Mouse (Mus musculus) heart, embryonic 14.5 days (tissue): Measurements from ENCODE around the gene Trappc3l. TPM values are rescaled to one million over a fixed set of nuclear protein-coding genes. Genes with fewer than 3 reads are reported as not detected.

Experiments used
- ATAC-seq: fragments of 200-750 bp; cut with Nextera tagmentation; 2 replicates; pipeline ENCODE4 v1.8.0; 2017; ENCODE audit warnings: low read depth, moderate TSS enrichment; ENCODE audit not compliant: insufficient number of reproducible peaks, insufficient read depth, low FRiP score
- H3K27ac ChIP-seq, 2 experiments: fragments of 200-500 bp in 1 of 2; fragments of 300-500 bp in 1 of 2; sonication (generic) in 1 of 2; replicated peaks in 1 of 2; 2 replicates each; pipeline ENCODE4 v1.5.1; 2012 to 2014; ENCODE audit warnings: low read depth in 2 of 2, low read length in 2 of 2, control low read depth in 1 of 2, mild to moderate bottlenecking in 1 of 2, mixed read lengths in 1 of 2; ENCODE audit not compliant: control insufficient read depth in 1 of 2, insufficient read depth in 1 of 2
- H3K27me3 ChIP-seq: fragments of 300-500 bp; sonication (generic); 2 replicates; pipeline ENCODE4 v1.6.1; 2014; ENCODE audit warnings: mild to moderate bottlenecking, low read length, control low read depth; ENCODE audit not compliant: control insufficient read depth, insufficient read depth
- H3K36me3 ChIP-seq: fragments of 300-500 bp; sonication (generic); 2 replicates; pipeline ENCODE4 v1.6.1; 2014; ENCODE audit warnings: mild to moderate bottlenecking, control low read depth, low read length, mixed read lengths; ENCODE audit not compliant: control insufficient read depth, insufficient read depth
- H3K4me1 ChIP-seq, 2 experiments: fragments of 200-500 bp in 1 of 2; fragments of 300-500 bp in 1 of 2; sonication (generic) in 1 of 2; 2 replicates each; pipeline ENCODE4 v1.6.1; 2012 to 2014; ENCODE audit warnings: low read length in 2 of 2, control low read depth in 1 of 2, mixed read lengths in 1 of 2; ENCODE audit not compliant: control insufficient read depth in 2 of 2, insufficient read depth in 2 of 2
- H3K4me2 ChIP-seq: fragments of 300-500 bp; sonication (generic); 2 replicates; pipeline ENCODE4 v1.6.1; 2014; ENCODE audit warnings: mild to moderate bottlenecking, low read length
- H3K4me3 ChIP-seq, 2 experiments: fragments of 200-500 bp in 1 of 2; fragments of 300-500 bp in 1 of 2; sonication (generic) in 1 of 2; 2 replicates each; pipeline ENCODE4 v1.5.1; 2012 to 2014; ENCODE audit warnings: low read length in 2 of 2, mild to moderate bottlenecking in 2 of 2, control low read depth in 1 of 2, low read depth in 1 of 2, moderate library complexity in 1 of 2; ENCODE audit not compliant: control insufficient read depth in 1 of 2, insufficient read depth in 1 of 2
- H3K9ac ChIP-seq: fragments of 300-500 bp; sonication (generic); 2 replicates; pipeline ENCODE4 v1.6.1; 2014; ENCODE audit warnings: mild to moderate bottlenecking, low read length
- H3K9me3 ChIP-seq: fragments of 300-500 bp; sonication (generic); 2 replicates; pipeline ENCODE4 v1.6.1; 2016; ENCODE audit warnings: low read length, control low read depth; ENCODE audit not compliant: control insufficient read depth
- WGBS: fragments of 180-500 bp; shearing (Covaris S2); extraction: QIAGEN DNeasy Blood & Tissue Kit; methylation state at CpG from one replicate; pipeline ENCODE4 v1.1.7; 2014; 5-methylcytosine and 5-hydroxymethylcytosine counted together
- polyA plus RNA-seq: library from polyadenylated mRNA; unstranded; fragments of >200 nt; fragmentation: Nextera tagmentation; extraction: Ambion mirVana; gene quantifications from 2 replicates; pipeline ENCODE4 v1.2.1, GENCODE M21; 2014

Trappc3l gene
- polyA plus RNA-seq, 1 experiment from 2014 or later, result not detected

DNA sequence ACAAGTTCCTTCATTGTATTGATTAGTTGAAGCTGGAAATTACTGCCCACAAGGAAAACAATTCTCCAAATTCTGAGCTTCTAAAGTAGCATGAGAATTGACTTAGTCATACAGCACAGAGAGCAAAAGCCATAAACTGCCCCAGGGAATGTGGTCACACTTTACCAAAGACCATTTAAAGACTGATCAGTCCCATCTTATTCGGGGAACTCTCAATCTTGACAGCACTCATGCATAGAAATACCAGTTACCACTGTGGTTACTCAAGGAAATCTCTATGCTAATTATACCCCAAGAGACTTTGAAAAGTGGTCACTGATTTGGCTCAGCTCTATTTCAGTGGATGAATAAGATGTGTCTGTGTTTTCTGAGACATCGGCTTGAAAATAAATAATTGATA is 57.8 kb downstream of the Trappc3l start:
- H3K4me3 ChIP-seq, result peak overlapping the region in 1 of 2 experiments; percentile 47; a peak in 2 of 4 replicates
- H3K4me2 ChIP-seq, result peak overlapping the region; percentile 75
- H3K36me3 ChIP-seq, result no peaks in the 10 kb centered on the region

GRCm38 (mm10) chr10:34095964-34096363 is 58.6 kb downstream of the Trappc3l start:
- Histone ChIP-seq H3K27ac (peak overlapping the region; percentile 36 to 74), H3K9ac (peak overlapping the region; percentile 77), H3K9me3 (no peaks in the 10 kb centered on the region), H3K36me3 (no peaks in the 10 kb centered on the region), H3K27me3 (no peaks in the 10 kb centered on the region), H3K4me3 (peak overlapping the region; percentile 43 to 47), H3K4me1 (peaks cover 4 to 6% of the 10 kb centered on the region in 2 experiments; a peak in 2 of 4 replicates), H3K4me2 (peak overlapping the region; percentile 75)
- WGBS, result 34% methylated on average over 12 of the region's 12 CpGs
- ATAC-seq, result no peak

More for the DNA sequence above, 57.8 kb downstream of the Trappc3l start:
- Histone ChIP-seq H3K9me3 (no peaks in the 10 kb centered on the region), H3K27ac (no peak overlapping the region), H3K9ac (no peak overlapping the region), H3K4me1 (peaks cover 4 to 6% of the 10 kb centered on the region in 2 experiments; a peak in 2 of 4 replicates), H3K27me3 (no peaks in the 10 kb centered on the region)
- no peak for ATAC-seq
- 69% methylated on average over 2 of the region's 2 CpGs for WGBS

DNA sequence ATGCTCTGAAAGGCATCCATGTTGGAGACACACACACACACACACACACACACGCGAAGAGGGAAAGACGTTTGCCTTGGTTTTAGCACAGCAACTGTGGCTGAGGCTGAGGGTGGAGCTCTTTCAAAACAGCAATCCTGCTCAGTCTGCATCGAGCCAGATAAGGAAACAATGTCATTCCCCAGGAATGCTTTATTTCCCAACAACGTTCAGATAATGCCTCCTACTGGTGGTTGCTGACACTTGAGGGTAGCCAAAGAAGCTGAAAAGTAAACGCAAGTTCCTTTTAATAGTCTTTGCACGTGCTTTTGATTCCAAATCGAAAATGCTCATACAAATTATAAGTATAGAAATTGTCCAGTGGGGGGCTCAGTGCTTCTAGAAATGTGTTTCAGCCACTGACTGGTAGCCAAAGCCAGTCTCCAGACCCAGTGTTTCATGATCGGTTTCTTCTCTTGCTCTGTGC is 59.1 kb downstream of the Trappc3l start, which contains the start of gene Calhm5:
Gene Calhm5 (minus strand): TSS at position 102 of the 466 bp plus-strand sequence.
- peaks cover 4 to 6% of the 10 kb centered on the region in 2 experiments; a peak in 2 of 4 replicates for H3K4me1 ChIP-seq
- no peaks in the 10 kb centered on the region for H3K27me3 ChIP-seq
- no peaks in the 10 kb centered on the region for H3K9me3 ChIP-seq
- H3K4me2 ChIP-seq, result peak within 1 kb of the TSS; percentile 75
- no peaks in the 10 kb centered on the region for H3K36me3 ChIP-seq
- peak within 1 kb of the TSS; percentile 36 to 74 for H3K27ac ChIP-seq
- peak within 1 kb of the TSS; percentile 43 to 47 for H3K4me3 ChIP-seq
- 9% methylated on average over 9 of the region's 9 CpGs for WGBS
- H3K9ac ChIP-seq, result peak within 1 kb of the TSS; percentile 77
- peak; percentile 83; the same call in 1 of the 2 replicates for ATAC-seq

DNA sequence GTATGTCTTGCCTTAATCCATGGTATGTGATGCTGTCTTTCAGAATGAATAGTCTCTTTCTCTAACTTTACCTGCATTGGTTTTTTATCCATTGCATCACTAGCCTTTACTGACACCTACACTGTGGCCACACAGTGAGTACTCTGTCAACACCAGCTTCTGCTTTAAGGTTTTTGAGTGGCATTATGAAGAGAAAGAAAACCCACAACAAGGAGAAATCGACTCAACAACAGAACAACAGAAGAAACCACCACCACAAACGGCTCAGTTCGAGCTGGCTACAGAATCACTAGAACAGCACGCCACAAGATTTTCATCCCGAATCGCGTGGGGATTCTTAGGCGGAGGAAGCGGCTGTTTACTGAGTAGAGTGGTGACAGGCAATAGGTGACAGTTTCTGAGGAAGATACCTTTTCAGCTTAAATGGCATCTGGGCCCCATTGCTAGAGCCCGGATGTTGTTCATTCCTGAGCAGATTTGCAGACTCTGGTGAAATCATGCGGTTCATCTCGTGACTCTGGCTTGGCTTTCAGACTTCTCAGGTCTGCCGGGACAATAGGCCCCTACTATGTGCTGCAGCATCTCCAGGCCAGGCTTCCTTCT is 73.6 kb downstream of the Trappc3l start:
- Histone ChIP-seq H3K9me3 (no peaks in the 10 kb centered on the region), H3K27ac (no peak overlapping the region), H3K9ac (no peak overlapping the region), H3K4me2 (no peak overlapping the region), H3K27me3 (no peaks in the 10 kb centered on the region), H3K36me3 (no peaks in the 10 kb centered on the region), H3K4me1 (no peaks in the 10 kb centered on the region), H3K4me3 (no peak overlapping the region)
- ATAC-seq, result no peak
- 76% methylated on average over 13 of the region's 13 CpGs for WGBS

DNA sequence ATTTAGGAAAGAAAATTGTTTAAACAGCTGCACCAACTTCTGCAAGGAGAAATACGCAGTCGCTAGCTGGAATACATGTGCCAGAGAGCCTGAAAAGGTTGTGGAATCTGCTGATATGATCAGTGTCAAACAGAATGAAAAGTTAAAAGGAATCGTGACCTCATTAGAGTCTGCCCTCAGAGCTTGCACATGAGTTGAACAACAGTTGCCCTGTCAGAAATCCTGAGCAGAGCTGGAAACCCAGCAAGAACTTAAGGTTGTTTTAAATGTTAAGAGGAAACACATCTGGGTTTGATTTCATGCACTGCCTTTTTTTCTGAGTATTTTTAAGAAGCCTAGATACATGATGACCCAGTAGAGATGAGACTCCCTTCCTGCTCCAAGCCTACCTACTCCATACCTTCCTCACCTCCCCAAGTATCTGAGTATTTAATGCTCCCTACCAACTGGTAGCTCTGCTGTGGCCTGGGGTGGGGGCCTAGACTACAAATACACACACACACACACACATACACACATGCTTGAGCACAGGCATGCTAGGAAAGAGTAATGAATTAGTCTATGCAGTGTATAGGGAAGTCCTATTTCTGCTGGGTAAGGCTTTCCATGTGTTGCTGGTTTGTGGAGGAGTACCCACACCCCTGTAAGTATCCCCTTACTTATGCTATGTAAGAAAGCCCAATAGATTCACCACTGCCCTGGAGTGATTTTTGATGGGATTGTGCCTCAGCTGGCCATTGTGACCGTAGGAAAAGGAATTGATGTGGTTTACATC is 74.8 kb downstream of the Trappc3l start:
- Histone ChIP-seq H3K36me3 (no peaks in the 10 kb centered on the region), H3K9me3 (no peaks in the 10 kb centered on the region), H3K27me3 (no peaks in the 10 kb centered on the region), H3K4me3 (no peak overlapping the region), H3K9ac (no peak overlapping the region), H3K4me1 (no peaks in the 10 kb centered on the region), H3K27ac (no peak overlapping the region), H3K4me2 (no peak overlapping the region)
- 75% methylated on average over 4 of the region's 4 CpGs for WGBS
- no peak for ATAC-seq

- no peak for ATAC-seq
- WGBS, result 46% methylated on average over 3 of the region's 3 CpGs
- no peak overlapping the region for H3K9ac ChIP-seq
- H3K27me3 ChIP-seq, result no peaks in the 10 kb centered on the region
- H3K27ac ChIP-seq, result no peak overlapping the region
- H3K9me3 ChIP-seq, result no peaks in the 10 kb centered on the region
- H3K4me1 ChIP-seq, result no peaks in the 10 kb centered on the region
- no peak overlapping the region for H3K4me3 ChIP-seq
- H3K4me2 ChIP-seq, result no peak overlapping the region
- H3K36me3 ChIP-seq, result no peaks in the 10 kb centered on the region
These were observed 79.7 kb downstream of the Trappc3l start for GRCm38 (mm10) chr10:34117131-34117530.

GRCm38 (mm10) chr10:34117770-34118169 is 80.4 kb downstream of the Trappc3l start:
- Histone ChIP-seq H3K27ac (no peak overlapping the region), H3K9ac (no peak overlapping the region), H3K4me2 (no peak overlapping the region), H3K9me3 (no peaks in the 10 kb centered on the region), H3K36me3 (no peaks in the 10 kb centered on the region), H3K4me3 (no peak overlapping the region), H3K27me3 (no peaks in the 10 kb centered on the region), H3K4me1 (no peaks in the 10 kb centered on the region)
- no peak for ATAC-seq
